Mouse (Mus musculus) heart, embryonic 14.5 days (tissue): Measurements from ENCODE around the gene Isoc2b. TPM values are rescaled to one million over a fixed set of nuclear protein-coding genes. Genes with fewer than 3 reads are reported as not detected.

Experiments
- ATAC-seq: fragments of 200-750 bp; cut with Nextera tagmentation; 2 replicates; pipeline ENCODE4 v1.8.0; 2017; ENCODE audit warnings: low read depth, moderate TSS enrichment; ENCODE audit not compliant: insufficient number of reproducible peaks, insufficient read depth, low FRiP score
- H3K27ac ChIP-seq, 2 experiments: fragments of 200-500 bp in 1 of 2; fragments of 300-500 bp in 1 of 2; sonication (generic) in 1 of 2; replicated peaks in 1 of 2; 2 replicates each; pipeline ENCODE4 v1.5.1; 2012 to 2014; ENCODE audit warnings: low read depth in 2 of 2, low read length in 2 of 2, control low read depth in 1 of 2, mild to moderate bottlenecking in 1 of 2, mixed read lengths in 1 of 2; ENCODE audit not compliant: control insufficient read depth in 1 of 2, insufficient read depth in 1 of 2
- H3K27me3 ChIP-seq: fragments of 300-500 bp; sonication (generic); 2 replicates; pipeline ENCODE4 v1.6.1; 2014; ENCODE audit warnings: mild to moderate bottlenecking, low read length, control low read depth; ENCODE audit not compliant: control insufficient read depth, insufficient read depth
- H3K36me3 ChIP-seq: fragments of 300-500 bp; sonication (generic); 2 replicates; pipeline ENCODE4 v1.6.1; 2014; ENCODE audit warnings: mild to moderate bottlenecking, control low read depth, low read length, mixed read lengths; ENCODE audit not compliant: control insufficient read depth, insufficient read depth
- H3K4me1 ChIP-seq, 2 experiments: fragments of 200-500 bp in 1 of 2; fragments of 300-500 bp in 1 of 2; sonication (generic) in 1 of 2; 2 replicates each; pipeline ENCODE4 v1.6.1; 2012 to 2014; ENCODE audit warnings: low read length in 2 of 2, control low read depth in 1 of 2, mixed read lengths in 1 of 2; ENCODE audit not compliant: control insufficient read depth in 2 of 2, insufficient read depth in 2 of 2
- H3K4me2 ChIP-seq: fragments of 300-500 bp; sonication (generic); 2 replicates; pipeline ENCODE4 v1.6.1; 2014; ENCODE audit warnings: mild to moderate bottlenecking, low read length
- H3K4me3 ChIP-seq, 2 experiments: fragments of 200-500 bp in 1 of 2; fragments of 300-500 bp in 1 of 2; sonication (generic) in 1 of 2; 2 replicates each; pipeline ENCODE4 v1.5.1; 2012 to 2014; ENCODE audit warnings: low read length in 2 of 2, mild to moderate bottlenecking in 2 of 2, control low read depth in 1 of 2, low read depth in 1 of 2, moderate library complexity in 1 of 2; ENCODE audit not compliant: control insufficient read depth in 1 of 2, insufficient read depth in 1 of 2
- H3K9ac ChIP-seq: fragments of 300-500 bp; sonication (generic); 2 replicates; pipeline ENCODE4 v1.6.1; 2014; ENCODE audit warnings: mild to moderate bottlenecking, low read length
- H3K9me3 ChIP-seq: fragments of 300-500 bp; sonication (generic); 2 replicates; pipeline ENCODE4 v1.6.1; 2016; ENCODE audit warnings: low read length, control low read depth; ENCODE audit not compliant: control insufficient read depth
- WGBS: fragments of 180-500 bp; shearing (Covaris S2); extraction: QIAGEN DNeasy Blood & Tissue Kit; methylation state at CpG from one replicate; pipeline ENCODE4 v1.1.7; 2014; 5-methylcytosine and 5-hydroxymethylcytosine counted together
- polyA plus RNA-seq: library from polyadenylated mRNA; unstranded; fragments of >200 nt; fragmentation: Nextera tagmentation; extraction: Ambion mirVana; gene quantifications from 2 replicates; pipeline ENCODE4 v1.2.1, GENCODE M21; 2014

Gene Isoc2b
- polyA plus RNA-seq, 1 experiment from 2014 or later, result 4.3 TPM

- Histone ChIP-seq H3K27me3 (no peaks in the 10 kb centered on the region), H3K4me2 (no peak overlapping the region), H3K9me3 (no peaks in the 10 kb centered on the region), H3K9ac (no peak overlapping the region), H3K36me3 (no peaks in the 10 kb centered on the region), H3K4me1 (peaks cover 5 to 10% of the 10 kb centered on the region in 2 experiments; a peak in 3 of 4 replicates), H3K27ac (no peak overlapping the region), H3K4me3 (no peak overlapping the region)
- no peak for ATAC-seq
- 30% methylated on average over 9 of the region's 9 CpGs for WGBS
These were observed 41.5 kb upstream of the Isoc2b start for GRCm38 (mm10) chr7:4911561-4911960.

GRCm38 (mm10) chr7:4906466-4906950 is 36.5 kb upstream of the Isoc2b start, which contains the start of gene Gm36210:
Gene Gm36210 (minus strand): TSS chr7:4906516.
- Histone ChIP-seq H3K27me3 (no peaks in the 10 kb centered on the region), H3K4me2 (no peak within 1 kb of the TSS), H3K27ac (no peak within 1 kb of the TSS), H3K9ac (peak within 1 kb of the TSS; percentile 30; the same call in 1 of the 2 replicates), H3K4me1 (peaks cover 3% of the 10 kb centered on the region in 2 experiments; a peak in 1 of 4 replicates), H3K9me3 (no peaks in the 10 kb centered on the region), H3K4me3 (no peak within 1 kb of the TSS), H3K36me3 (no peaks in the 10 kb centered on the region)
- WGBS, result 27% methylated on average over 10 of the region's 10 CpGs
- no peak; the same call in 1 of the 2 replicates for ATAC-seq

GRCm38 (mm10) chr7:4902404-4902803 is 32.3 kb upstream of the Isoc2b start:
- Histone ChIP-seq H3K4me1 (peaks cover 6 to 20% of the 10 kb centered on the region in 2 experiments; a peak in 3 of 4 replicates), H3K27me3 (no peaks in the 10 kb centered on the region), H3K9me3 (0 out of 2 replicates have a peak, but pooled peaks cover 4% of the 10 kb centered on the region), H3K4me3 (no peak overlapping the region), H3K36me3 (no peaks in the 10 kb centered on the region), H3K4me2 (no peak overlapping the region), H3K27ac (no peak overlapping the region), H3K9ac (no peak overlapping the region)
- WGBS, result 73% methylated on average over 9 of the region's 9 CpGs
- no peak for ATAC-seq

GRCm38 (mm10) chr7:4901171-4901570 is 31.1 kb upstream of the Isoc2b start:
- WGBS, result 54% methylated on average over 8 of the region's 8 CpGs
- Histone ChIP-seq H3K4me1 (peaks cover 3 to 17% of the 10 kb centered on the region in 2 experiments; a peak in 3 of 4 replicates), H3K4me2 (peak overlapping the region; percentile 70), H3K4me3 (peak overlapping the region in 1 of 2 experiments; percentile 39; a peak in 1 of 4 replicates), H3K27me3 (no peaks in the 10 kb centered on the region), H3K27ac (peak overlapping the region in 1 of 2 experiments; percentile 79; a peak in 1 of 4 replicates), H3K36me3 (no peaks in the 10 kb centered on the region), H3K9me3 (0 out of 2 replicates have a peak, but pooled peaks cover 4% of the 10 kb centered on the region), H3K9ac (no peak overlapping the region)
- ATAC-seq, result no peak

GRCm38 (mm10) chr7:4900523-4900851 is 30.4 kb upstream of the Isoc2b start:
- 0 out of 2 replicates have a peak, but pooled peaks cover 4% of the 10 kb centered on the region for H3K9me3 ChIP-seq
- H3K9ac ChIP-seq, result peak overlapping the region; percentile 64
- no peak for ATAC-seq
- H3K4me3 ChIP-seq, result peak overlapping the region; percentile 14 to 39
- 17% methylated on average over 11 of the region's 11 CpGs for WGBS
- H3K27me3 ChIP-seq, result no peaks in the 10 kb centered on the region
- H3K4me2 ChIP-seq, result peak overlapping the region; percentile 70
- peaks cover 3 to 17% of the 10 kb centered on the region in 2 experiments; a peak in 3 of 4 replicates for H3K4me1 ChIP-seq
- H3K36me3 ChIP-seq, result no peaks in the 10 kb centered on the region
- H3K27ac ChIP-seq, result peak overlapping the region; percentile 33 to 79; a peak in 3 of 4 replicates

- H3K36me3 ChIP-seq, result no peaks in the 10 kb centered on the region
- peak overlapping the region; percentile 70 for H3K4me2 ChIP-seq
- H3K9me3 ChIP-seq, result 0 out of 2 replicates have a peak, but pooled peaks cover 4% of the 10 kb centered on the region
- no peaks in the 10 kb centered on the region for H3K27me3 ChIP-seq
- H3K4me3 ChIP-seq, result peak overlapping the region; percentile 28 to 39
- WGBS, result 5% methylated on average over 19 of the region's 19 CpGs
- peak overlapping the region; percentile 64 for H3K9ac ChIP-seq
- peaks cover 3 to 17% of the 10 kb centered on the region in 2 experiments; a peak in 3 of 4 replicates for H3K4me1 ChIP-seq
- H3K27ac ChIP-seq, result peak overlapping the region; percentile 33 to 79; a peak in 3 of 4 replicates
- ATAC-seq, result peak; percentile 70; the same call in 1 of the 2 replicates
These were observed 29.8 kb upstream of the Isoc2b start for GRCm38 (mm10) chr7:4899649-4900522.

- ATAC-seq, result no peak; the same call in 1 of the 2 replicates
- H3K27ac ChIP-seq, result no peak overlapping the region
These were observed 29.0 kb upstream of the Isoc2b start for GRCm38 (mm10) chr7:4898851-4899648.

More at GRCm38 (mm10) chr7:4898851-4899648, 29.0 kb upstream of the Isoc2b start:
- WGBS, result 18% methylated on average over 14 of the region's 18 CpGs
- Histone ChIP-seq H3K36me3 (0 out of 2 replicates have a peak, but pooled peaks cover 2% of the 10 kb centered on the region), H3K9me3 (0 out of 2 replicates have a peak, but pooled peaks cover 4% of the 10 kb centered on the region), H3K4me3 (peak overlapping the region; percentile 28 to 39), H3K4me2 (peak overlapping the region; percentile 70), H3K4me1 (peaks cover 3 to 17% of the 10 kb centered on the region in 2 experiments; a peak in 3 of 4 replicates), H3K27me3 (no peaks in the 10 kb centered on the region), H3K9ac (peak overlapping the region; percentile 64)
